Mouse (Mus musculus) embryo, embryonic 11.5 days (tissue): Measurements from ENCODE around the gene Scamp1.
A peak's percentile ranks its signal among the peaks of the same experiment; 100 is the strongest.
"Not testable (repeated sequence)": the region's sequence is repeated elsewhere in the genome, so short reads cannot be mapped to it uniquely, and the experiment has no call there.

ENCODE experiments used
- DNase-seq: peaks from one replicate; pipeline ENCODE4 v3.0.0-alpha.2; 2012; ENCODE audit warnings: low read depth, low spot score

Scamp1 gene

GRCm38 (mm10) chr13:94285281-94285871 is at the start of gene Scamp1:
Gene Scamp1, minus strand, starts transcription at chr13:94285857.
- DNase-seq: peak; percentile 76

GRCm38 (mm10) chr13:94330392-94330979 is 44.8 kb upstream of the Scamp1 start:
- DNase-seq: no peak

DNA sequence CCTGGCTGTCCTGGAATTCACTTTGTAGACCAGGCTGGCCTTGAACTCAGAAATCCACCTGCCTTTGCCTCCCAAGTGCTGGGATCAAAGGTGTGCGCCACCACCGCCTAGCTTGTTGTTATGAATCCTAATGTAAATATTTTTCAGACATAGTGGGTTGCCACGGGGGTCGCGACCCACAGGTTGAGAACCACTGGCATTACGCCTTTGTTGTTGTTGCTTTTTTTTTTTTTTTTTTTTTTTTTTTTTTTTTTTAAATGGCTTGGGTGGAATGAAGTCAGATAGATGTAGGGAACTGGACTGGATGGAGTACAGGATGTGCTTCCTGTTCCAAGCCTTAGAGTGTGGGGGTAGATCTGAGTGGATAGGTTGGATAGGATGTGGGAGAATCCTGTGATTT is 43.3 kb upstream of the Scamp1 start:
- DNase-seq: not testable (repeated sequence)

- no peak for DNase-seq
Observed at GRCm38 (mm10) chr13:94328063-94328462, 42.4 kb upstream of the Scamp1 start.

DNA sequence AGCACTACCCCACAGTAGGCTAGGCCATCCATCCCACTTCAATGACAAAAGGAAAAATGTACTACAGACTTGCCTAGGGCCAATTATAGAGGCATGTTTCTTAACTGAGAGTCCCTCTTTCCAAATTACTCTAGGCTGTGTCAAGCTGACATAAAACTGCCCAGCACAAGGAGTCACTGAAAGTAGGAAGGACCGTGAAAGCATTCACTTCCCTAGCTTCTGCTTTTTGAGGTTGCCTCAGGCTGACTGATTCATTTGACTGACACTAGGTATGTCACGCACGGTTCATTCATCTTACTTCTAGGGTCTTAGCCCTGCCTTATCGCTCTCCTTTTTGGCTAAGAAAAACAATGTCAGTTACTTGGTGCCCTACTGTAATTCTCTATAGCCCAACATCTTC is 36.8 kb upstream of the Scamp1 start:
- no peak for DNase-seq

- no peak for DNase-seq
Observed at GRCm38 (mm10) chr13:94321094-94321792, 35.6 kb upstream of the Scamp1 start.

DNA sequence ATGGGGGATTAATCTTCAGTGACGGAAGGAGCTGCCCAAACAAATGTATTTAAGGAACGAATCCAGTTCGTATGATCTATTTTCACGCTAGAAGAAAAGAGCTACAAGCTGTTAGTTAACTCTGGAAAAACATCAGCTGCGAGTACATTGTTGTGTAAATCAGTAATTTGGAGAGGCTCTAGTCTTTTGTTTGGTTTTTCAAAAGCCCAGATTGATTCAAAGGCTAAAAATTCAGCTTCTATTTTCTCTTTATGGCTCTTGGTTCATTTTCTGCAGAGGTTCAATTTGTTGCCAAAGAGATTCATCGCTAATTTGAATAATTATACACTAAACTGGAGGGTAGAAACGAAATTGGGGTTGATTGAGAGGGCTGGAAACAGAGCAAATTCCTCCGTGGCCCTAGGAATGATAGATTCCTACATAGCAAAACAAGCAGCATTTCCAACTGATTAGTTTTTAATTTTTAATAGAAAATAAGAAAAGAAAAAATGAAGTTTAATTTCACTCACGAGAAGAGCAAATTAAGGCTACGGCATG is 31.4 kb upstream of the Scamp1 start:
- no peak for DNase-seq

DNA sequence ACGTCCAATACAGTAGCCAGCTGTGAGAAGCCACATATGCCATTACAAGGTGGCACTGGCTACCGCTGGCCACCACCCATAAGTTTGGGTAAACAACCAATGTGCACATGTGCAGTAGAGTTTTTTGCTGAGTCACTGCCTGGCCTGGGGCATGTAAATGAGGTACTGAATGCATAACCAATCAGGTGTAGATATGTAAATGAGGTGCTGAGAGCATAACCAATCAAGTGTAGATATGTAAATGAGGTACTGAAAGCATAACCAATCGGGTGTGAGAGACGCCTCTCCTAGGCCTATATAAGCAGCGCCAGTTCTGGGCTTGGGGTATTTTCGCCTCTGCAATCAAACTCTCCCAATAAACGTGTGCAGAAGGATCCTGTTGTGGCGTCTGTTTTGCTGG is 27.2 kb upstream of the Scamp1 start:
- DNase-seq: not testable (repeated sequence)

- DNase-seq: no peak
Observed at GRCm38 (mm10) chr13:94308279-94308678, 22.6 kb upstream of the Scamp1 start.

DNA sequence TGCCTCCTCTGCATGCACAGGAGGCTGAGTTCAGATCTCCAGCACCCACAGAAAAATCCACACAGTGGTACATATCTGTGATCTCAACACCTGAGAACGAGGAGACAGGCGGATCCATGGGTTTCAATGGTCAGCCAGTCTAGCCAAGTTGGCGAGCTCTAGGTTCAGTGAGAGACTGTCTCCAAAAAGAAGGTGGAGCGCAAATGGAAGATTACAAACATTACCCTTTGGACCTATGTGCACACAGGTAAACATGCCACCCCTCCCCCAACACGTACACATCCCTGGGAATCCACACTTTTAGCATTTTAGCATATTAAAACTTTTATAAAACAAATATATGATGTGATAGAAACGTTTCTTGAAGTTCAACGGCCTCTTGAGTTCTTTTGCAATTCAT is 21.9 kb upstream of the Scamp1 start:
- no peak for DNase-seq

- DNase-seq: no peak
Observed at GRCm38 (mm10) chr13:94306968-94307289, 21.3 kb upstream of the Scamp1 start.

- DNase-seq: peak; percentile 39
Observed at GRCm38 (mm10) chr13:94306277-94306967, 20.8 kb upstream of the Scamp1 start.

GRCm38 (mm10) chr13:94300946-94301538 is 15.4 kb upstream of the Scamp1 start:
- DNase-seq: no peak

- no peak for DNase-seq
Observed at GRCm38 (mm10) chr13:94300232-94300631, 14.6 kb upstream of the Scamp1 start.

DNA sequence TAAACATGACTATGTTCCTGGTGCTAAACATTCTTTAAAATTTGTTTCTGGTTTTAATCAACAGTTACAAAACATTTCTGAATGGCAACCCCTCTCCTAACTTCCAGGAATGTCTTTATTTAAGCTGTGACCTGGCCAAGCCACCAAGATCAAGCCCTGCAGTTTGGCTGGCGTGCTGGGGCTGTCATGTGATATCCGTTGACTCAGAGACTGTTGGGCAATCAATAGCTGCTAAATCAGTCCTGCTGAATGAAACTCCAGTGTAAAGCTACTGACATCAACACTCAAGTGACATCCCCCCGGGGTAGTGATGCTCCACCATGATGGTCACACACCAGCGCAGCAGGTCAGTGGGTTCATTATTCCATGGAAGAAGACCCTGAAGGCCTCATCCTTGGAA is 12.7 kb upstream of the Scamp1 start:
- DNase-seq: no peak

DNA sequence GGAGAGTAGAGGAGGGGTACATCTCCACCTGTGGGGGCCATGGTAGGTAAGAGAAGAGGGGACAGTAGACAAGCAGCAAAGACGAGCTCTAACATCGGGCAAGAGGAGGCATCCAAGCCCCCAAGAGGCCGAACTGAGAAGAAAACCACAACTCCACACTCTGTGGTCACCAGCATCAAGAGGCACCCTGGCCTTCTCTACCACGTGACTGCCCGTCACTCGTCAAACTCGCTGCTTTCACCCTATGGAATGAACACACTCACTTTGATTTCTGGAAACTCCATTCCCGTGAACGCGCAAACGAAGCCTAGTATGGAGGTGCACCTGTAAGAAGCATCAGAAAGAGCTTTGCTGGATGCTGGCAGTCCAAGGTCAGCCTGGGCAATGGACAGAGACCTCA is 10.7 kb upstream of the Scamp1 start:
- DNase-seq: no peak

GRCm38 (mm10) chr13:94295922-94296321 is 10.3 kb upstream of the Scamp1 start:
- no peak for DNase-seq

DNA sequence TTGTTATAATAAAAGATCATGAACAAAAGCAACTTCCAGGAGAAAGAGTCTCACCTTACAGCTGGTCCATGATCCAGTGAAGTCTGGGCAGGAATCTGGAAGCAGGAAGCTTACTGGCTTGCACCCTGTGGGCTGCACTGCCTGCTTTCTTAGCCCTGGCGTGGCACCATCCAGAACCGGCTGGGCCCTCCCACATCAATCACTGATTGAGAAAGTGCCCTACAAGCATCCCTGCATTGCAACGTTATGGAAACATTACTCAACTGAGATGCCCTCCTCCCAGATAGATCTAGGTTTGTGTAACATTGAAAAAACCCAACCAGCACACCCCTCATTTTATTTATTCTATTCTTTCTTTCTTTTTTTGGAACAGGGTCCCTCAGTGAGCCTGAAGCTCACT is 9.2 kb upstream of the Scamp1 start:
- DNase-seq: no peak

DNA sequence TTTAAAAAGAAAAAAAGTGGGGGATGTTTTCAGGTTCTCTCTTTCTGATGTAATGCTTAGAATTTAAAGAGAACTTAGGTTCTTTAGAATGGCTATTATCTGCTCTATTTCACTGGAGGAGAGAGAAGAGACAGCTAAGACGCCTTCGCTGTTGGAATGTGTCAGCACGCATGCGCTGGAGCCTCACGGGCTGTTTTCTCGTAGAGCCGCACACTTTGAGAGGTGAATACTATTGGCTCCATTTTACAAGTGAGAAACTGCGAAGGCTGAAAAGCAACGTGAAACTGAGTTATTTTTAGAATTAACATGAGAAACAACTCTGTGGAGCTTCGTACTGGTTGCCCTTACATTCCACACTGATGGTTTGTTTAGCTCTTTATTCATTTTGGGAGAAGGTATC is 8.3 kb upstream of the Scamp1 start:
- no peak for DNase-seq

DNA sequence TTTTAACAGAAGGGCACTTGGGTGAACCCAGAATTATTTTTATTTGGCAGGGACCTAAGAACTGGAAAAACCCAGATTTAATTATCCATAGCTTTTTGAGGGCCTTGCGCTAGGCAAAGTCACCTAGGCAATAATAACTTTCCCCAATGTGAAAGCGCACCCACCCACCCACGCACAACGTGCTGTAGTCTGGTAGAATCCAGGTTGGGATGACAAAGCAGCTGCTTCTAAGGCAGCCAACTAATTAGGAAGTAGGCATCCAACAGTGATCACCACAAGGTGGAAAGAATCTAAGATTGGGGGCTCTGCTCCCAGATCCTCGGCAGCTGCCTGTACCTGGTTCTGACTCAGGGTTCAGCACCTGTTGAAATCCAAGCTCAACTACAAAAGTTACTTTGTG is 538 bp upstream of the Scamp1 start:
- no peak for DNase-seq

GRCm38 (mm10) chr13:94284543-94285269 is 951 bp downstream of the Scamp1 start:
- DNase-seq: peak; percentile 14
